Mouse (Mus musculus) A20 (cell line): ENCODE results near the gene Asic3.

ENCODE experiments used
- DNase-seq: peaks from one replicate; pipeline ENCODE4 v3.0.0-alpha.2; 2011; ENCODE audit warnings: low read depth, low spot score

Gene Asic3

DNA sequence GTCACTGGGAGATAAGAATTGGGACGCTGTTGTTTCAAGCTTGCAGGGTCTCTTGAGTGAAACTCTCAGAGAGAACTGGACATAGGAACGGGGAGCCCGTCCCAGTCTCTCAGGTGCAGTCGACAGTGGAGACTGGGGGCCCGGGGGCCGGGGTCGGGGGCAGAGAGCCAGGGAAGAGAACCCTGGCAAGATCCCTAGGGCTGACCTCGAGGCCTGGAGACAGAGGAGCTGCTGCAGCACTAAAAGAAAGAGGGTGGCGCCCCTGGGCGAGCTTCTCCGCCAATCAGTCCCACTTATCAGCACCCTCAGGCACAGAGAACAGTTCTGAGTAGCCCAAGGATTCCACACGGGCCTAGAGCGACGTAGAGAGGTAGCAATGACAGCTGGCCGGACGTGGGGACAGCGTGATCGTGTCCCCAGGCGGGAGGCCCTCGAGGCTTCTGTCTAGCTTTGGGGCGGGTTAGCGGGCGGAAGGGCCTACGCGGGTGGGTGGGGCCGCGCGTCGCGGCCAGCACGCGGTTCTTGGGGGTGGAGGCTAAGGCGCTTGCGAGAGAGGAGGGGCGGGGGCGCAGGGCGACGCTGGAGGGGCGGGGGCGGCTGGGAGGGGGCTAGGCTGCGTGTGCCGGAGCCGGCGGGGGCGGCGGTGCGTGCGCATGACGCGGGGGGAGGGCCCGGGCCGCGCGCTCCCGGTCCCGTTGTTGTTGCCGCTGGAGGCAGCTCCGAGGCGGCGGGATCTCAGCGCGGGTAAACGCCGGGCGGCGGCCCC is 38.3 kb downstream of the Asic3 start:
- peak; percentile 93 for DNase-seq

DNA sequence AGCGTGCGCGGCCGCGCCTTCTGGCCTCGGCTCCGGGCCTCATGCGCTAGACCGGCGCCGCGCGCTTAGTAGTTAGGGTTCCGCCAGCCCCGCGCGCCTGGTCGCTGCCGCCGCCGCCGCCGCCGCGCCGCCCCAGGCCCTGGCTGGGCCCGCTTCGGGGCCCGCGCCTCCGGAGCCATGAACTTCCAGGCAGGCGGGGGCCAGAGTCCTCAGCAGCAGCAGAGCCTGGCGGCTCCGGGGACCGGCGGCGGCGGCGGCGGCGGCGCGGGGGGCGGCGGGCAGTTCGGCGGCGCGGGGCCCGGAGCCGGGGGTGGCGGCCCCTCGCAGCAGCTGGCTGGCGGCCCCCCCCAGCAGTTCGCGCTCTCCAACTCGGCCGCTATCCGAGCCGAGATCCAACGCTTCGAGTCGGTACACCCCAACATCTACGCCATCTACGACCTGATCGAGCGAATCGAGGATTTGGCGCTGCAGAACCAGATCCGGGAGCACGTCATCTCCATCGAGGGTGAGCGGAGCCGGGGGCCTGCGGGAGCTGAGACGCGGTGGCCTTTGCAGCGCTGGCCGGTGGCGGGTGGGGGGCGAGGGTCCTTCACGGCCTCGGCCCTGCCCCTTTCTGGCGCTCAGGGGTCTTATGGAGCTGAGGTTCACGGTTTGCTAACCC is 39.0 kb downstream of the Asic3 start, which contains the start of gene Agap3:
TSS of gene Agap3 (plus strand) at position 148 of the 661 bp plus-strand sequence.
- DNase-seq: peak; percentile 56

DNA sequence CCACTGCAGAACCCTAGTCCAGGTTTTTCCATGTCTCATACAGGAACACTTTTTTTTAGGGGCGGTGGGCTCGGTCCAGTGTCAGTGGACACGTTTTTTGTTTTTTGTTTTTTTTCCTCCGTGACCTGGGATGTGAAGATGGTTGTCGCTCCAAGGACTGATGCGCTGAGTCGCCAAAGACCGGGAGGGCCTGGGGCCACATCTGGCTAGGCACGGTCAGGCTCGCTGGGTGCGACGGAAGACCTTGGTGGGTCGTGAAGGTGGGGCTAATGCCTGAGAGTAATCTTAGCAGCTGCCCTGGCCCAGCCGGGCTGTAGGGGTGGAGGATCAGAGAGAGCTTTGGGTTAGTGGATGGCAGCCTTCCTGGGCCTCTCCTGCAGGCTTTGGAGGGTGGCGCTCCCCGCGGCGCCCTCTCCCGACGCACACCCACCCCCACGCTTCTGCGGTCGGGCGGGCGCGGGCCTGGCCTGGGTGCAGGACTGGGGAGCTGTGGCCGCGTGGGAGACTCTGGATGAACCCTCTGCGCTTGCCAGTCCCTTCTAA is 39.6 kb downstream of the Asic3 start:
- DNase-seq: peak; percentile 60

DNA sequence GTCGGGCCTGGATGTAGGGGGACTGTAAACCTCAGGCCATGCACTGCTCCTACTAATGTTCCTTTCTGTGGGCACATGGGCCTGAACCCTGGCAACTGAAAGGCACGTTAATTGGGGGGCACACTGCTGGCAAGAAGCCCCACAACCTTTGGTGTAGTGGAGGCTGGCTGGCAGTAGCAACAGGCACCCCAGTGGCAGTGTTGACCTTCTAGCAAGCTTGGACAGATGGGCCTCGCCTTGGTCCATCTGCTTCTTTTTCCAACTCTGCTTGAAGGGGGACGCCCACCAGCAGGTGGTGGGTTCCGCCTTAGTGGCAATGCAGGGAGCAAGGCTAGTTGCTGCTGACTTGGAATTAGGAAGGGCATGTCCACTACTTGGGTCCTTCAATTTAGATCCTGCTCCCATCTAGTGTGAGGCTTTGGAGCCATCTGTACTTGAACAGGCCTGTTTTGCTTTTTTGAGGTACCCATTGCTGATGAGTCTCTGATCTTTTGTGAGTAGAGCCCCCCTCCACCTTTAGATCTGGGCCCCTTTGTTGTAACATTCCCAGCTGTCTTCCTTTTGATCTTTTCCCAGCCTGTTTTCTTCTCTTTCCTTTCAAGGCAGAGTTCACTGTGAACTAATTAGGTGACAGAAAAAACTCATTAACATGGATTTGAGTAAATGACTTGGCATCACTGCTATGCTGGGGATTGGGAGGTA is 40.2 kb downstream of the Asic3 start:
- no peak for DNase-seq

DNA sequence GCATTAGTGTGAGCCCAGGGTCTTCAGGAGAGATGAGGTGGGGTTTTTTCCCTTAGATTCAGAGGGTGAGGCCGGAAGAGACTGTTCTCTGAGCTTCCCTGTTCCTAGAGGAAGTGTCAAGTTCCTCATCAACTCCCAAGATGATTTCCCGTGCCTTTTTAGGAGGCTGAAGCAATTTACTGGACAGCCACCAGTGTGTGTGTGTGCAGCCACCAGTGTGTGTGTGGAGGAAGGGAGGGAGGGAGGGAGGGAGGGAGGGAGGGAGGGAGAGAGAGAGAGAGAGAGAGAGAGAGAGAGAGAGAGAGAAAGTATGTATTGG is 40.8 kb downstream of the Asic3 start:
- no peak for DNase-seq

DNA sequence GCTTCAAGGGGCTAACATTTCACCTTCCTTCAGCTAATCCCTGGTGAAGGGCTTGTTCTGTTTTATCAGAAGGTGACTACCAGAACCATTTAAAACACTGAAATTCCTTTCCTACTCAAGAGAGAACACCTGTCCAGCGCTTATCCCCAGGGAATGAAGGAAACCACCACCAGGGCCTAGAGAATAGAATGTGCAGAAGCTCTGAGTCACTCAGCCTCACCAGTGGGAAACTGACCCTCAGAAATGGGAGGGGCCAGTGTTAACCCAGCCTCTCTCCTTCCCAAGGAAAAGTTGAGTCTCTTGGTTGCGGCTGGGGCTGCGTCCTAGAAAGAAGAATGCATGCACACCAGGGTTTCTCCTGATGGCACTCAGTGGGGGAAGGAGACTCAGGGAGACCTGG is 41.9 kb downstream of the Asic3 start:
- no peak for DNase-seq

DNA sequence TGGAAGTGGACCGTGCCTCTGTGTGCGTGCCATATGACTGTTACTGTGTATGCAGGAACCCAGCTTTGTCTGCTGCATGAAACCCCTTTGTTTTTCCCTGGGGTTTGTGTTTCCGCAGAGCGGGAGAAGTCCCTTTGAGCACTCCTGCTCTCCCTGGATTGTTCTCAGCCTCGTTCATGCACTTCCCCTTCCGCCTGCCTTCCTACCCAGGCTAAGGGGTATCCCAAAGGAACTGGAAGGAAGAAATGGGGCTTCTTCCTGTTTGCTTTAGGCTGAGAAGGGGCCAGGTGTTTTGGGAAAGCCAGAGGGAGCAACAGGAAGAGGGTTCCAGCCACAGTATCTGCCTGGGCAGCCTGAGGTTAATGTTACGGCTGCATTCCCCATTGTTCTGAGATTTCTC is 42.4 kb downstream of the Asic3 start:
- no peak for DNase-seq

DNA sequence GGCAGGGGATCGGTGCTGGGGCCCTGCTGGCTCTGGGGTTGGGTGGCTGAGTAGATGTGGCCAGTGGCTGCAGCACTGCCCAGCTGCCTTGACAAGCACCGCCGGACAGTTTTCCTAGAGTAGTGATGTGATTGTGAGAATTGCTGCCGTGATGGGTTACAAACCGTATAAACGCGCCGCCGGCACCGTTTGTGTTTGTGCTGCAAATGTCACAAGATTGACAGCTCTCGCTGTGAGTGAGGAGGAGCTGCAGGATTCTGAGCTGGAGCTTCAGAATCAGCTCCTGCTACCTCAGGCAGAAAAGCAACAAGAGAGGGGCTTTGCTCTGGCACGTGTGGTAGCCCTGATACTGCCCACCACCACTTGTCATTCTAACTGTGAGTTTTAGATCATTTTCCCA is 53.6 kb downstream of the Asic3 start:
- DNase-seq: no peak
